Mouse (Mus musculus): Measurements from ENCODE around the gene Olfr420. TPM values are rescaled to one million over a fixed set of nuclear protein-coding genes. Genes with fewer than 3 reads are reported as not detected.

Gene Olfr420
- polyA plus RNA-seq (2015; fragmentation: Nextera tagmentation; extraction: Ambion mirVana) = not detected in 2 replicates

DNA sequence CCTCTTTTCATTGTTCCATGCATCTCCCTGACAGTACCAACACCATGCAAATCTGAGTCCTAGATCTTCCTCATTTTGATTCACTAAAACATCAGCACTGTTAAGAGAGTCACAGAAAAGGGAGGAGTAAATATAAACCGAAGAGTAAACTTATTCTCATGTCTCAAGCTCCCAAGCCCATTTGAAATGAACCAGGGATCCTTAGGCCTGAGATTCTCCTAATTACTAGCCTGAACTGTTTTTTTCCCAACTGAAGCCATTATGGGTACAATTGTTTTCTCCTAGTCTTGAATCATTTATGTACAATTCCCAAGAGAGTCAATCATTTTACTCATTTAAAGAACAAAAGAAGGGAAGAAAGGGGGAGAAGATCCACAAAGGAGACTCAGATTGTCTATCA, at the start of gene Olfr420:
Olfr420 (plus strand) TSS at position 301 of the 400 bp plus-strand sequence.
- no peaks in the 10 kb centered on the region for H3K9me3 ChIP-seq
- H3K9ac ChIP-seq = no peak within 1 kb of the TSS
- no peak within 1 kb of the TSS for H3K27ac ChIP-seq
- no peaks in the 10 kb centered on the region for H3K4me1 ChIP-seq (replicated peaks)
- H3K27me3 ChIP-seq = no peaks in the 10 kb centered on the region
- ATAC-seq (ENCODE audit: low FRiP score) = no peak
- no peaks in the 10 kb centered on the region for H3K36me3 ChIP-seq
- no peak within 1 kb of the TSS for H3K4me3 ChIP-seq
- no peak within 1 kb of the TSS for H3K4me2 ChIP-seq
- 90% methylated on average over 1 of the region's 1 CpGs for WGBS

DNA sequence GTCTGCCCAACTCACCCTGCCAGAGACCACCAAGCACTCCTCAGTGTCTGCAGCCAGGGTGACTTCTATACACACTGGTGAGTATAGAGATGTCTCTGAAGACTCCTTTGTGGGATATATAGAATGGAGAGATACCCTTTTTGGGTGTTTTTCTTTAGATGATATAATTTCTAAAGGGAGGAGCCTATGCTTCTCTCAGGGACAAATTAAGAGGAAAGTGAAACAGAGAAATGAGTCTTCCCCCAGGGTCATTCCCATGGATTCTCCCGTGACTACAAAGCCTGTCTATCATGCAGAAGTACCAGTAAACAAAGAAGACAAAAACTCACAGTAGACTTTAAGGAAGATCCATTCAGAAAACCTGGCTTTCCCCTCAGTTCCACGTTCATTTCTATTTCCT, 34.4 kb upstream of the Olfr420 start, which contains the start of gene Olfr231:
Olfr231 (minus strand) TSS at position 101 of the 400 bp plus-strand sequence.
- Histone ChIP-seq H3K4me2 (no peak within 1 kb of the TSS), H3K9ac (no peak within 1 kb of the TSS), H3K9me3 (no peaks in the 10 kb centered on the region), H3K4me1 (replicated peaks) (no peaks in the 10 kb centered on the region), H3K36me3 (no peaks in the 10 kb centered on the region), H3K27ac (no peak within 1 kb of the TSS), H3K4me3 (no peak within 1 kb of the TSS), H3K27me3 (no peaks in the 10 kb centered on the region)
- WGBS = 53% methylated on average over 2 of the region's 2 CpGs
- no peak for ATAC-seq (ENCODE audit: low FRiP score)

DNA sequence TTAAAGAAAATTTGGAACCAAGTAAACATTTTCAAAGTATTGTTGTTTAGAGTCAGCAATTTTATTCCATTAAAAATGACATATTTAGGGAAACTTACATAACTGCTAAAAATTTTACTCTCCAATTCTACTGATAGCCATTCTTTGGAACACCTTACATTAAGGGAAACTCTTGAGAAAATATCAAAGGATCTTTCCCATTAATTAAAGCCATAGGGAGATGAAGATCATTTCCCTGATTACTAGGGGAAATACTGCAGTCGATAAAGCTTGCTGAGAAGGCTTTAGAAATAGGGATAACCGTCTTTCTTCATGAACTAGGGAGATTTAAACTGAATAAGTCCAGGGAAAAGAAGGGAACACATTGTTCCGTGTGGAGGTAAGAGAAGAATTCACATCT, 24.2 kb upstream of the Olfr420 start, which contains the start of gene Olfr424:
Olfr424 (plus strand) TSS at position 301 of the 400 bp plus-strand sequence.
- H3K4me2 ChIP-seq = no peak within 1 kb of the TSS
- no peak within 1 kb of the TSS for H3K9ac ChIP-seq
- no peaks in the 10 kb centered on the region for H3K36me3 ChIP-seq
- WGBS = 88% methylated on average over 3 of the region's 3 CpGs
- H3K4me3 ChIP-seq = no peak within 1 kb of the TSS
- no peaks in the 10 kb centered on the region for H3K27me3 ChIP-seq
- no peaks in the 10 kb centered on the region for H3K4me1 ChIP-seq (replicated peaks)
- no peak within 1 kb of the TSS for H3K27ac ChIP-seq
- no peaks in the 10 kb centered on the region for H3K9me3 ChIP-seq
- ATAC-seq (ENCODE audit: low FRiP score) = no peak

DNA sequence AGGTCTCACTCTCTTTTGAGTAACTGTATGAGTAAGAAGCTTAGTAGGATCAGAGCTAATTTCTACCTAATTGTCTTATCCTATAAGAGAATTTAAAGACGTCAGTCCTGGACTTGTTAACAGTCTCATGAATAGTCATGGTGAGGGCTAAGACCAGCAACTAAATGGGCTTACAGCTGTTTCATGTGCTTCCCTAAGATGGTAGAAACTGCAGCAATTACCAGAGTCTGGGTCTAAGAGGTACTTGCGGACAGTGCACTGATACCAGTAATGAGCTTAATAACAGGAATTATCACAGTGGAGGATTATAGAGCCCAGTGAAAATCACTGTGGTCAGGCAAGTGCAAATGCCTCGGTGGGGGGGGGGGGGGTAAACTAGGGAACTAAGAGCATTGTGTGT, 23.4 kb upstream of the Olfr420 start:
- H3K9ac ChIP-seq = no peak overlapping the region
- H3K4me1 ChIP-seq (replicated peaks) = no peaks in the 10 kb centered on the region
- no peak overlapping the region for H3K4me3 ChIP-seq
- no peak overlapping the region for H3K4me2 ChIP-seq
- no peaks in the 10 kb centered on the region for H3K9me3 ChIP-seq
- no peak overlapping the region for H3K27ac ChIP-seq
- 82% methylated on average over 3 of the region's 3 CpGs for WGBS
- no peaks in the 10 kb centered on the region for H3K36me3 ChIP-seq
- no peaks in the 10 kb centered on the region for H3K27me3 ChIP-seq
- no peak for ATAC-seq (ENCODE audit: low FRiP score)

DNA sequence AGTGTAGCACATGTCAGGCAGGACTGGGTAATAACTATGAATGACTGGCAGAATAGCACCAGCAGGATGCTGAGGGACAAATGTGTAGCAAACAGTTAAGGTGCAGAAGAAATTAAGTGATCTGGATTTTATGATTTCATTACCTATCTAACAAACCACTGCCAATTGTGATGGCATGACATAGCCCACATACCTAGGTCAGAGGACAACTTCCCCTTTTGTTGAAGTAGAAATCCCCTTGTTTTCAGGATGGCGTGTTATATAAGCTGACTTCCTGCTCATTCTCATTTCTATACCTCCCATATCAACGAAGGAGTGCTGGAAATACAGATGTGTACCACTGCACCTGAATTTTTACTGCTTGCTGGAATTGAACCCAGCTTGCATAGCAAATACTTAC, 14.0 kb upstream of the Olfr420 start:
- H3K9ac ChIP-seq = no peak overlapping the region
- no peak for ATAC-seq (ENCODE audit: low FRiP score)
- no peaks in the 10 kb centered on the region for H3K9me3 ChIP-seq
- no peaks in the 10 kb centered on the region for H3K36me3 ChIP-seq
- H3K27ac ChIP-seq = no peak overlapping the region
- no peak overlapping the region for H3K4me2 ChIP-seq
- H3K4me3 ChIP-seq = no peak overlapping the region
- no peaks in the 10 kb centered on the region for H3K4me1 ChIP-seq (replicated peaks)
- 71% methylated on average over 2 of the region's 2 CpGs for WGBS
- no peaks in the 10 kb centered on the region for H3K27me3 ChIP-seq

DNA sequence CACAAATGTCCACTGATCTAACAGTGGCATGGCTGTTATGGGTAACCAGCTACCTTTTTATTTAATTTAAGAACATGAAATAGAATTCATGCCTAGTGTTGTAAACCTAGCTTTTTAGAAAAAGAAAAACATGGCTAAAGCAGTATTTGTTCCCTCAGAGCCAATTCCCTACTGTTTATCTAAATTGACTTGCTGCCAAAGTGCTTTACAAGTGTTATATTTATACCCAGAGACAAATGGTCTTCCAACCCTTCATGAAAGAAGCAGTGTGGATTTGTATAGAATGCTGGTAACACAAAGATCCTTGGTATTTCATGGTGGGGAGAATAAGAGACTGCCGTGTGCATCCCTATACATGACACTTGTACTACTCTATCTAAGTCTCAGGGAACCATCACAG, 8.7 kb upstream of the Olfr420 start:
- Histone ChIP-seq H3K4me3 (no peak overlapping the region), H3K9ac (no peak overlapping the region), H3K36me3 (no peaks in the 10 kb centered on the region), H3K4me2 (no peak overlapping the region), H3K27ac (no peak overlapping the region), H3K9me3 (no peaks in the 10 kb centered on the region), H3K4me1 (replicated peaks) (no peaks in the 10 kb centered on the region; the same call in 1 of the 2 replicates), H3K27me3 (no peaks in the 10 kb centered on the region)
- no peak for ATAC-seq (ENCODE audit: low FRiP score)
- 83% methylated on average over 1 of the region's 1 CpGs for WGBS

DNA sequence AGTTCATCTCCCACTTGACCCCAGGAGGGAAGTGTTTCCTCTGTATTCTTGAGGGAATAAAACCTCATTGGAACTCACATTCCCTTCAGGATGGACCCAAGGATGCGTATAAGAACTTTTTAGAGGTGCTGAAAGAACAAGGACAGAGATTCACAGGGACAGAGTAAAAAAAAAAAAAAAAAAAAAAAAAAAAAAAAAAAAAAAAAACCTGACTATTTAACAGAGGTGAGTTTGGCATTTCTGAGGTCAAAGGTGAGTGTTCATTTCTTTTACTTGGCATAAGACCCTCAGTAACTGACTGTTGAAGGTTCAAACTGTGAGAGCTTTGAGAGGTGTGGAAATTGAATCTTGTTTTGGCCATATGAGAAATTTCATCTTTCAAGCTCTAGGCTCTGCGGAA, 6.1 kb upstream of the Olfr420 start:
- Histone ChIP-seq H3K4me2 (no peak overlapping the region), H3K9ac (no peak overlapping the region), H3K27me3 (no peaks in the 10 kb centered on the region), H3K4me1 (replicated peaks) (no peaks in the 10 kb centered on the region; the same call in 1 of the 2 replicates), H3K27ac (no peak overlapping the region), H3K36me3 (no peaks in the 10 kb centered on the region), H3K4me3 (no peak overlapping the region), H3K9me3 (no peaks in the 10 kb centered on the region)
- WGBS = 78% methylated on average over 2 of the region's 2 CpGs
- ATAC-seq (ENCODE audit: low FRiP score) = no peak

DNA sequence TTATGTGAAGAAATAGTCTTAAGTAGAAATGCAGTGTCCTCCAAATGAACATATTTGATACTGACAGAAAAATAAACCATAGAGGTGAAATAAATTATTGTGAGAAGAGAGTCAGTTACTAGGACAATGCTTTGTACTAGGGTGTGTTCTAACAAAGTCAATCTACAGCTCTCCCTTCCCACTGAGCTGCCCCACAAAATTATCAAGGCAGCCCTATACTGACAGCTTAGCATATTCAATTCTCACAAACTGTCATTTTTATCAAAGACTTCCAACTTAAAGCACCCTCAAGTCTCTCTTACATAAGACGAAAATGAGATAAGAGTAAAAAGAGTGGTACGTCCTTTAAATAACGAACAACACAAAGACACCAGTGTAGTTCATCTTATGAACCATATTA, 2.2 kb downstream of the Olfr420 start:
- Histone ChIP-seq H3K4me3 (no peak overlapping the region), H3K9me3 (no peaks in the 10 kb centered on the region), H3K36me3 (no peaks in the 10 kb centered on the region), H3K4me1 (replicated peaks) (no peaks in the 10 kb centered on the region), H3K4me2 (no peak overlapping the region), H3K27me3 (no peaks in the 10 kb centered on the region), H3K9ac (no peak overlapping the region), H3K27ac (no peak overlapping the region)
- WGBS = 85% methylated on average over 3 of the region's 3 CpGs
- no peak for ATAC-seq (ENCODE audit: low FRiP score)

DNA sequence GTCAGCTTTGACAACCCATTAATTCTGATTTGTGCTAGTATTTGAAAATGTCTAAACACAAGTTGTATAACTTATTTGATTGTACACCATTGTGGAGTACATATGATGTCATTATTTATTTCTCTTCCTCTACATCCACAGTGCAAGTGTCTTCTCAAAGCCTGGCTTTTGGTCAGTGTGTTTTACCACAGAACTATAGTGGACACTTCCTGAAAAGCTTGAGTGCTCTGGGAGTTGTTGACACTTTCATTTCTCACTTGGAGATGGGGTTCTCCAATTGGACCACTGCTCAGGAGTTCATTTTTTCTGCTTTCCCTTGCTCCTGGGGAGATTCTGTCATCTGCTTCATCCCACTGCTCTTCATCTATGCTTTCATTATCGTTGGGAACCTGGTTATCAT, 3.1 kb downstream of the Olfr420 start:
- H3K9me3 ChIP-seq = no peaks in the 10 kb centered on the region
- no peak overlapping the region for H3K9ac ChIP-seq
- no peaks in the 10 kb centered on the region for H3K4me1 ChIP-seq (replicated peaks)
- H3K36me3 ChIP-seq = no peaks in the 10 kb centered on the region
- H3K4me3 ChIP-seq = no peak overlapping the region
- no peak overlapping the region for H3K27ac ChIP-seq
- ATAC-seq (ENCODE audit: low FRiP score) = no peak
- H3K4me2 ChIP-seq = no peak overlapping the region
- no peaks in the 10 kb centered on the region for H3K27me3 ChIP-seq
- WGBS = 97% methylated on average over 1 of the region's 1 CpGs

DNA sequence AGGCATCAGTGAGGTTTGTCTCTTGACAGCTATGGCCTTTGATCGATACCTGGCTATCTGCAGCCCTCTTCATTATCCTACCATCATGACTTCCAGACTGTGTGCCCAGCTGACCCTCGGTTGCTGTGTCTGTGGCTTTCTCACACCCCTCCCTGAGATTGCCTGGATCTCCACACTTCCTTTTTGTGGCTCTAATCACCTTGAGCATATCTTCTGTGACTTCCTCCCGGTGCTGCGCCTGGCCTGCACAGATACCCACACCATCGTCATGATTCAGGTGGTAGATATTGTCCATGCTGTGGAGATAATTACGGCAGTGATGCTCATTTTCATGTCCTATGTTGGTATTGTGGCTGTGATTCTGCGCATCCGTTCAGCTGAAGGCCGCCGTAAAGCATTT, 3.7 kb downstream of the Olfr420 start:
- Histone ChIP-seq H3K36me3 (no peaks in the 10 kb centered on the region), H3K4me1 (replicated peaks) (no peaks in the 10 kb centered on the region), H3K27ac (no peak overlapping the region), H3K9me3 (no peaks in the 10 kb centered on the region), H3K27me3 (no peaks in the 10 kb centered on the region), H3K9ac (no peak overlapping the region), H3K4me2 (no peak overlapping the region), H3K4me3 (no peak overlapping the region)
- no peak for ATAC-seq (ENCODE audit: low FRiP score)
- 95% methylated on average over 10 of the region's 10 CpGs for WGBS

DNA sequence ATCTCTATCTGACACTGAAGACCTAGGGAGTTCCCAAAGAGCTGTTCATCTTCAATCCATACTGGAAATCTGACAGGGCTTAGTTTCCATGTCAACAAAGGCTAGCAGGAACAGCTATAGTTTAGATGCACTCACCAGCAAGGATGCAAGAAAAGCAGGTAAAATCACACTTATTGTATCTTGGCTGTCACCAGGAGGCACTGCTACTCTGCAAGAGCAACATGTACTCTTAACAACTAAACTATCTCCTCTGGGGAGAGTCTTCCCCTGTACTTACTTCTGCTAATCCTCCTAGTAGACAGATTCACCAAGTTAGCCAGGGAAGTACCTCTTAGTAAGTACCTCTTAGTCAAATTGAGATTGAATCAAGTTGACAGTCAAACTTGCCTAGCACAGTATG, 13.6 kb downstream of the Olfr420 start:
- H3K4me2 ChIP-seq = no peak overlapping the region
- H3K27ac ChIP-seq = no peak overlapping the region
- no peak overlapping the region for H3K9ac ChIP-seq
- no peaks in the 10 kb centered on the region for H3K27me3 ChIP-seq
- no peak for ATAC-seq (ENCODE audit: low FRiP score)
- no peak overlapping the region for H3K4me3 ChIP-seq
- no peaks in the 10 kb centered on the region for H3K9me3 ChIP-seq
- no peaks in the 10 kb centered on the region for H3K4me1 ChIP-seq (replicated peaks)
- H3K36me3 ChIP-seq = no peaks in the 10 kb centered on the region

DNA sequence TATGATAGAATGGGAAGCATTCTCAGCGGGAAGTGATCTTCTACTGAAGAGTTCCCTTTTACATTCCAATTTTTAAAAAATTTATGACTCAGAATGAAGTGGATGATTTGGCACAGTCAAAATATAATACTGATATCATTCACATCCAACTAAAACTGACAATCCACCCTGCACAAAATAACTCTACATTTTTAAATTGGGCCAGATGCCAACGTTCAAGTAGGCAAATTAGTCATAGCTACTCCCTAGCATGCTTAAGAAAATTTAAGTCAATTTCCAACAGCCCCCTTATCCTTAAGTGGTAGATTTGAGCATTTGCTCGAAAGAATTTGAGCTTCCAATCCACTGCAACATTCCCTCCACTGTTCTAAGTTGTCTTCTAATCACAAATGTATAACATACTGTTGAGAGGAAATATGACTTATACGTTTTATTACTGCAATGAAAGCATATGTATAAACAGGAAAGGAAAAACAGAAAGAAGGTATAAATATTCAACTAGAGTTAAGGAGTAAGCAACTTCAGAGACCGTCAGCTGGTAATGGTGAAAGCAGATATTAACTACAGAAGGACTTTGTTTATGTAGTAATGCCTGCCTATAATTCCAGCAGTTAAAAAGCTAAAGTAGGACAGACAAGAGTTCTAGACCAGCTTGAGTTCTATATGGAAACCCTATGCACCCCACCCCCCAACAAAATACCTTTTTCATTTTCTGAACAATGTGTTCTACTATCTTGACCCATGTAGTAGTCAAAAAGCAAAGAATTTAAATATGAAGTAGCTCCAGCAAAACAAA, 15.5 kb downstream of the Olfr420 start:
- Histone ChIP-seq H3K27ac (no peak overlapping the region), H3K27me3 (no peaks in the 10 kb centered on the region), H3K4me3 (no peak overlapping the region), H3K4me1 (replicated peaks) (no peaks in the 10 kb centered on the region), H3K36me3 (no peaks in the 10 kb centered on the region), H3K9ac (no peak overlapping the region), H3K4me2 (no peak overlapping the region), H3K9me3 (no peaks in the 10 kb centered on the region)
- no peak for ATAC-seq (ENCODE audit: low FRiP score)
- 89% methylated on average over 5 of the region's 5 CpGs for WGBS

DNA sequence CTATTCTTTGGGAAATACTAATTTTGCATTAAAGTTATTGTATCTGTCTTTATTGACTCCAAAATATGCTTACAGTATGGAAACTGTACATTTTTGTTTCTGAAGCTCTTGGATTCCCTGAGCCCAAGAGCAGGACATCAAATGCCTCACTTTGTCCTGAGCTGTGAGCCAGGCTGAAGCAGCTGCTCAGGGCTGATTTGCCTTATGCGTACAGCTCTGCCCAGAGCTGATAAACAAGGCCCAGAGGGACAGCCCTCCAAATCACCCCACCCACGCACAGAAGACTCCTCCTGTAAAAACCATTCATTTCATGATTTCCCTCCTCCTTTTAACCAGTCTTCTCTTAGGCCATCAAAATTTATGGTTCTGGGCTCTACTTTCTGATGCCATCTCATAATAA, 16.1 kb downstream of the Olfr420 start:
- H3K4me2 ChIP-seq = no peak overlapping the region
- no peaks in the 10 kb centered on the region for H3K4me1 ChIP-seq (replicated peaks)
- H3K36me3 ChIP-seq = no peaks in the 10 kb centered on the region
- H3K9me3 ChIP-seq = no peaks in the 10 kb centered on the region
- 41% methylated on average over 2 of the region's 2 CpGs for WGBS
- no peaks in the 10 kb centered on the region for H3K27me3 ChIP-seq
- ATAC-seq (ENCODE audit: low FRiP score) = no peak
- H3K4me3 ChIP-seq = no peak overlapping the region
- no peak overlapping the region for H3K9ac ChIP-seq
- H3K27ac ChIP-seq = no peak overlapping the region
